Mouse (Mus musculus) urinary bladder, adult 18-20 months (tissue): ENCODE results near the gene Pla2g4e.

Experiments
- DNase-seq, 2 experiments: peaks; one replicate each; pipeline ENCODE4 v3.0.0; 2022; ENCODE audit warnings: low spot score in 2 of 2, mixed read lengths in 2 of 2

Pla2g4e gene

GRCm38 (mm10) chr2:120154361-120154894, 90.7 kb downstream of the Pla2g4e start, which contains the start of gene Ehd4:
TSS of gene Ehd4 (minus strand) at chr2:120154606.
- DNase-seq: peak; percentile 98 to 99

GRCm38 (mm10) chr2:120153586-120154360, 91.4 kb downstream of the Pla2g4e start:
- DNase-seq: peak in 1 of 2 experiments; percentile 44

- DNase-seq: no peak
Observed at GRCm38 (mm10) chr2:120150571-120150970, 94.6 kb downstream of the Pla2g4e start.

GRCm38 (mm10) chr2:120149634-120150033, 95.5 kb downstream of the Pla2g4e start:
- no peak for DNase-seq

- DNase-seq: no peak
Observed at GRCm38 (mm10) chr2:120147999-120148398, 97.1 kb downstream of the Pla2g4e start.

- DNase-seq: no peak
Observed at GRCm38 (mm10) chr2:120147364-120147763, 97.8 kb downstream of the Pla2g4e start.

GRCm38 (mm10) chr2:120146543-120146942, 98.6 kb downstream of the Pla2g4e start:
- no peak for DNase-seq

GRCm38 (mm10) chr2:120144390-120144789, 100.7 kb downstream of the Pla2g4e start:
- no peak for DNase-seq

GRCm38 (mm10) chr2:120142336-120142735, 102.8 kb downstream of the Pla2g4e start:
- DNase-seq: no peak

GRCm38 (mm10) chr2:120141671-120142070, 103.5 kb downstream of the Pla2g4e start:
- DNase-seq: no peak

GRCm38 (mm10) chr2:120140326-120140725, 104.8 kb downstream of the Pla2g4e start:
- DNase-seq: no peak

GRCm38 (mm10) chr2:120139091-120139490, 106.0 kb downstream of the Pla2g4e start:
- DNase-seq: no peak

GRCm38 (mm10) chr2:120137281-120137680, 107.9 kb downstream of the Pla2g4e start:
- DNase-seq: no peak

GRCm38 (mm10) chr2:120134453-120135075, 110.6 kb downstream of the Pla2g4e start:
- DNase-seq: no peak

- DNase-seq: no peak
Observed at GRCm38 (mm10) chr2:120131881-120132280, 113.3 kb downstream of the Pla2g4e start.

GRCm38 (mm10) chr2:120129252-120129908, 115.8 kb downstream of the Pla2g4e start:
- no peak for DNase-seq

- no peak for DNase-seq
Observed at GRCm38 (mm10) chr2:120128611-120129051, 116.5 kb downstream of the Pla2g4e start.

- DNase-seq: no peak
Observed at GRCm38 (mm10) chr2:120128011-120128410, 117.1 kb downstream of the Pla2g4e start.

- no peak for DNase-seq
Observed at GRCm38 (mm10) chr2:120126901-120127300, 118.2 kb downstream of the Pla2g4e start.

GRCm38 (mm10) chr2:120126408-120126807, 118.7 kb downstream of the Pla2g4e start:
- DNase-seq: no peak

- no peak for DNase-seq
Observed at GRCm38 (mm10) chr2:120125461-120125860, 119.7 kb downstream of the Pla2g4e start.

- no peak for DNase-seq
Observed at GRCm38 (mm10) chr2:120124946-120125345, 120.2 kb downstream of the Pla2g4e start.
